Mouse (Mus musculus): ENCODE data around the gene Cyp2c69.

DNA sequence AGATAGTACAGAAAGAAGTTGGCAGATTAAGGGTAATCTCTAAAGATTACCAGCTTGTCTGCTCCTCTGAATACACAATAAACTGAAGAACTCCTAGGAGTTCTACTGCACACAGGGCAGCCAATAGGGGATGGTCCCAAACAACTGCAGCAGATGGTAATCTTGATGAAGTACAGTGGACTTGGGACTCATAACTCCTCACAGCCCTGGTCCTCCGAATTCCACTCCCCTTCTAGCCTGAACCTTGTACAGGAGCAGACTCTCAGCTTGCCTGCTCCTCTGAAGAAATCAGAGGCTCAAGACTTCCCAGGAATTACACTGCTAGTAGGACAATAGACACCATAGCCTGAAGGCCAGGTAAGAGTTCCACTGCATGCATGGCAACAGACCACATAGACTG lies 20.5 kb downstream of the Cyp2c69 start:
- TF ChIP-seq CTCF (IDR thresholded peaks at IDR 0.05; ENCODE audit: extremely low read depth, insufficient read length, insufficient replicate concordance, low read depth, low read length) (no peak), POLR2A (IDR thresholded peaks at IDR 0.05; ENCODE audit: low read depth, low read length) (no peak)
